Mouse (Mus musculus) stomach, embryonic 14.5 days (tissue): ENCODE results near the gene Ahnak. TPM values are rescaled to one million over a fixed set of nuclear protein-coding genes. Genes with fewer than 3 reads are reported as not detected.
A peak's percentile ranks its signal among the peaks of the same experiment; 100 is the strongest.

ENCODE experiments used
- ATAC-seq: fragments of 200-750 bp; cut with Nextera tagmentation; 2 replicates; pipeline ENCODE4 v1.8.0; 2017; ENCODE audit warnings: low read depth, moderate TSS enrichment; ENCODE audit not compliant: insufficient number of reproducible peaks, insufficient read depth, low FRiP score
- H3K27ac ChIP-seq: fragments of 300-500 bp; sonication (generic); 2 replicates; pipeline ENCODE4 v1.5.1; 2014; ENCODE audit warnings: mild to moderate bottlenecking, low read length, moderate library complexity, mixed read lengths
- H3K27me3 ChIP-seq: fragments of 300-500 bp; sonication (generic); 2 replicates; pipeline ENCODE4 v1.6.1; 2014; ENCODE audit warnings: low read length, control low read depth, mixed read lengths; ENCODE audit not compliant: control insufficient read depth, insufficient read depth
- H3K36me3 ChIP-seq: fragments of 300-500 bp; sonication (generic); 2 replicates; pipeline ENCODE4 v1.6.1; 2014; ENCODE audit warnings: mild to moderate bottlenecking, control low read depth, low read length, moderate library complexity, mixed read lengths; ENCODE audit not compliant: control insufficient read depth, insufficient read depth
- H3K4me1 ChIP-seq: fragments of 300-500 bp; sonication (generic); 2 replicates; pipeline ENCODE4 v1.6.1; 2014; ENCODE audit warnings: low read length, control low read depth, mixed read lengths; ENCODE audit not compliant: control insufficient read depth, insufficient read depth
- H3K4me2 ChIP-seq: fragments of 300-500 bp; sonication (generic); replicated peaks from 2 replicates; pipeline ENCODE4 v1.6.1; 2014; ENCODE audit warnings: low read depth, low read length, control low read depth
- H3K4me3 ChIP-seq: fragments of 300-500 bp; sonication (generic); 2 replicates; pipeline ENCODE4 v1.5.1; 2014; ENCODE audit warnings: low read depth, low read length, control low read depth
- H3K9ac ChIP-seq: fragments of 300-500 bp; sonication (generic); replicated peaks from 2 replicates; pipeline ENCODE4 v1.6.1; 2014; ENCODE audit warnings: low read depth, mild to moderate bottlenecking, control low read depth, low read length, moderate library complexity, mixed read lengths
- H3K9me3 ChIP-seq: fragments of 300-500 bp; sonication (generic); 2 replicates; pipeline ENCODE4 v1.6.1; 2016; ENCODE audit warnings: low read depth, low read length, control low read depth; ENCODE audit not compliant: control insufficient read depth
- WGBS: fragments of 180-500 bp; shearing (Covaris S2); extraction: QIAGEN DNeasy Blood & Tissue Kit; methylation state at CpG from one replicate; pipeline ENCODE4 v1.1.7; 2014; 5-methylcytosine and 5-hydroxymethylcytosine counted together
- polyA plus RNA-seq: library from polyadenylated mRNA; unstranded; fragments of >200 nt; fragmentation: Nextera tagmentation; extraction: Ambion mirVana; gene quantifications from 2 replicates; pipeline ENCODE4 v1.2.1, GENCODE M21; 2014

Ahnak gene
- polyA plus RNA-seq, 1 experiment from 2014 or later: 33.4 TPM

- Histone ChIP-seq H3K4me1 (peaks cover 17% of the 10 kb centered on the region), H3K4me3 (no peak overlapping the region), H3K27me3 (no peaks in the 10 kb centered on the region), H3K36me3 (no peaks in the 10 kb centered on the region), H3K9me3 (no peaks in the 10 kb centered on the region), H3K9ac (no peak overlapping the region), H3K4me2 (no peak overlapping the region), H3K27ac (no peak overlapping the region)
- WGBS: 78% methylated on average over 3 of the region's 3 CpGs
- ATAC-seq: no peak
Observed at GRCm38 (mm10) chr19:9063831-9064230, 74.7 kb downstream of the Ahnak start.

GRCm38 (mm10) chr19:9065621-9066561, 76.8 kb downstream of the Ahnak start:
- peaks cover 30% of the 10 kb centered on the region for H3K4me1 ChIP-seq
- ATAC-seq: peak; percentile 73; the same call in 1 of the 2 replicates
- H3K9me3 ChIP-seq: no peaks in the 10 kb centered on the region
- H3K4me3 ChIP-seq: no peak overlapping the region
- no peak overlapping the region for H3K9ac ChIP-seq
- 26% methylated on average over 9 of the region's 9 CpGs for WGBS
- no peaks in the 10 kb centered on the region for H3K36me3 ChIP-seq
- H3K27me3 ChIP-seq: no peaks in the 10 kb centered on the region
- H3K4me2 ChIP-seq: no peak overlapping the region
- H3K27ac ChIP-seq: peak overlapping the region; percentile 70

- no peaks in the 10 kb centered on the region for H3K36me3 ChIP-seq
- H3K9ac ChIP-seq: no peak overlapping the region
- H3K9me3 ChIP-seq: no peaks in the 10 kb centered on the region
- no peak for ATAC-seq
- no peak overlapping the region for H3K4me3 ChIP-seq
- H3K27ac ChIP-seq: peak overlapping the region; percentile 70; the same call in 1 of the 2 replicates
- WGBS: 73% methylated on average over 5 of the region's 5 CpGs
- no peaks in the 10 kb centered on the region for H3K27me3 ChIP-seq
- H3K4me2 ChIP-seq: no peak overlapping the region
- peaks cover 42% of the 10 kb centered on the region for H3K4me1 ChIP-seq
Observed at GRCm38 (mm10) chr19:9067292-9067691, 78.2 kb downstream of the Ahnak start.

GRCm38 (mm10) chr19:9069687-9070307, 80.7 kb downstream of the Ahnak start:
- H3K27me3 ChIP-seq: no peaks in the 10 kb centered on the region
- H3K27ac ChIP-seq: peak overlapping the region; percentile 90
- no peak overlapping the region for H3K4me2 ChIP-seq
- H3K9ac ChIP-seq: no peak overlapping the region
- H3K4me1 ChIP-seq: peaks cover 49% of the 10 kb centered on the region
- H3K36me3 ChIP-seq: no peaks in the 10 kb centered on the region
- H3K4me3 ChIP-seq: no peak overlapping the region
- H3K9me3 ChIP-seq: no peaks in the 10 kb centered on the region
- ATAC-seq: no peak
- 34% methylated on average over 8 of the region's 8 CpGs for WGBS

- no peak overlapping the region for H3K4me3 ChIP-seq
- no peak overlapping the region for H3K9ac ChIP-seq
- no peak overlapping the region for H3K4me2 ChIP-seq
- no peaks in the 10 kb centered on the region for H3K9me3 ChIP-seq
- no peaks in the 10 kb centered on the region for H3K27me3 ChIP-seq
- WGBS: 39% methylated on average over 2 of the region's 2 CpGs
- peak; percentile 55; the same call in 1 of the 2 replicates for ATAC-seq
- no peaks in the 10 kb centered on the region for H3K36me3 ChIP-seq
- peaks cover 49% of the 10 kb centered on the region for H3K4me1 ChIP-seq
- H3K27ac ChIP-seq: peak overlapping the region; percentile 90
Observed at GRCm38 (mm10) chr19:9070316-9070715, 81.2 kb downstream of the Ahnak start.

- 63% methylated on average over 7 of the region's 7 CpGs for WGBS
- Histone ChIP-seq H3K27me3 (no peaks in the 10 kb centered on the region), H3K4me2 (no peak overlapping the region), H3K9me3 (no peaks in the 10 kb centered on the region), H3K4me1 (peaks cover 37% of the 10 kb centered on the region), H3K4me3 (no peak overlapping the region), H3K9ac (no peak overlapping the region), H3K36me3 (no peaks in the 10 kb centered on the region), H3K27ac (peak overlapping the region; percentile 90; the same call in 1 of the 2 replicates)
- no peak for ATAC-seq
Observed at GRCm38 (mm10) chr19:9071456-9072156, 82.5 kb downstream of the Ahnak start.

- Histone ChIP-seq H3K27ac (peak overlapping the region; percentile 90; the same call in 1 of the 2 replicates), H3K9ac (no peak overlapping the region), H3K4me3 (no peak overlapping the region), H3K4me1 (peaks cover 32% of the 10 kb centered on the region), H3K36me3 (no peaks in the 10 kb centered on the region), H3K27me3 (no peaks in the 10 kb centered on the region), H3K4me2 (no peak overlapping the region), H3K9me3 (no peaks in the 10 kb centered on the region)
- WGBS: 63% methylated on average over 2 of the region's 2 CpGs
- no peak for ATAC-seq
Observed at GRCm38 (mm10) chr19:9072157-9072530, 83.1 kb downstream of the Ahnak start.

GRCm38 (mm10) chr19:9073776-9074411, 84.8 kb downstream of the Ahnak start:
- H3K4me2 ChIP-seq: no peak overlapping the region
- H3K27ac ChIP-seq: peak overlapping the region; percentile 40; the same call in 1 of the 2 replicates
- 64% methylated on average over 12 of the region's 12 CpGs for WGBS
- peaks cover 35% of the 10 kb centered on the region for H3K4me1 ChIP-seq
- H3K9me3 ChIP-seq: no peaks in the 10 kb centered on the region
- no peak for ATAC-seq
- H3K36me3 ChIP-seq: no peaks in the 10 kb centered on the region
- H3K9ac ChIP-seq: no peak overlapping the region
- no peaks in the 10 kb centered on the region for H3K27me3 ChIP-seq
- H3K4me3 ChIP-seq: no peak overlapping the region
